Mouse (Mus musculus) kidney, postnatal 0 days (tissue): ENCODE measurements at regions not wholly inside any gene's neighbourhood (a gene's known extent, or its start where the extent isn't known, plus 50 kb on each side); places are given as distances from the start of the nearest gene placed in this dataset.

Source experiments
- ATAC-seq: fragments of 200-750 bp; cut with Nextera tagmentation; replicated peaks from 2 replicates; pipeline ENCODE4 v1.8.0; 2017; ENCODE audit warnings: low read depth, moderate number of reproducible peaks, moderate TSS enrichment, moderate library complexity; ENCODE audit not compliant: low FRiP score
- DNase-seq: peaks from one replicate; pipeline ENCODE4 v3.0.0-alpha.2; 2016; ENCODE audit warnings: low spot score
- H3K27ac ChIP-seq: fragments of 300-500 bp; sonication (generic); 2 replicates; pipeline ENCODE4 v1.5.1; 2014; ENCODE audit warnings: mild to moderate bottlenecking
- H3K27me3 ChIP-seq: fragments of 300-500 bp; sonication (generic); 2 replicates; pipeline ENCODE4 v1.6.1; 2014; ENCODE audit warnings: low read length, mixed read lengths; ENCODE audit not compliant: insufficient read depth
- H3K36me3 ChIP-seq: fragments of 300-500 bp; sonication (generic); 2 replicates; pipeline ENCODE4 v1.6.1; 2014; ENCODE audit warnings: low read length, mixed read lengths; ENCODE audit not compliant: insufficient read depth
- H3K4me1 ChIP-seq: fragments of 300-500 bp; sonication (generic); replicated peaks from 2 replicates; pipeline ENCODE4 v1.6.1; 2014; ENCODE audit warnings: antibody characterized with exemption, low read length, mixed read lengths; ENCODE audit not compliant: insufficient read depth
- H3K4me2 ChIP-seq: fragments of 300-500 bp; sonication (generic); 2 replicates; pipeline ENCODE4 v1.6.1; 2014; ENCODE audit warnings: mild to moderate bottlenecking, low read length, moderate library complexity, mixed read lengths
- H3K4me3 ChIP-seq: fragments of 300-500 bp; sonication (generic); replicated peaks from 2 replicates; pipeline ENCODE4 v1.5.1; 2014; ENCODE audit warnings: low read depth, low read length
- H3K9ac ChIP-seq: fragments of 300-500 bp; sonication (generic); 2 replicates; pipeline ENCODE4 v1.6.1; 2014; ENCODE audit warnings: low read depth, low read length
- H3K9me3 ChIP-seq: fragments of 300-500 bp; sonication (generic); replicated peaks from 2 replicates; pipeline ENCODE4 v1.6.1; 2016; ENCODE audit warnings: low read length, inconsistent platforms, mixed read lengths
- CTCF ChIP-seq: IDR thresholded peaks from 2 replicates; pipeline ENCODE4 v1.5.1; 2016; ENCODE audit warnings: antibody characterized with exemption, low read depth, mild to moderate bottlenecking, moderate library complexity
- WGBS: fragments of 180-500 bp; shearing (Covaris S2); extraction: QIAGEN DNeasy Blood & Tissue Kit; methylation state at CpG from one replicate; pipeline ENCODE4 v1.1.7; 2014; 5-methylcytosine and 5-hydroxymethylcytosine counted together

GRCm38 (mm10) chr16:44665491-44665931 is 58.6 kb upstream of the Nepro start:
- ATAC-seq (no peak), DNase-seq (peak; percentile 21)
- H3K9me3 ChIP-seq, result no peaks in the 10 kb centered on the region
- no peak overlapping the region for H3K9ac ChIP-seq
- WGBS, result 29% methylated on average over 9 of the region's 9 CpGs
- no peak overlapping the region for H3K4me3 ChIP-seq
- H3K27ac ChIP-seq, result no peak overlapping the region
- H3K4me2 ChIP-seq, result no peak overlapping the region
- H3K27me3 ChIP-seq, result no peaks in the 10 kb centered on the region
- no peaks in the 10 kb centered on the region for H3K36me3 ChIP-seq
- no peak for TF ChIP-seq CTCF
- peaks cover 3% of the 10 kb centered on the region; the same call in 1 of the 2 replicates for H3K4me1 ChIP-seq

- no peak overlapping the region for H3K9ac ChIP-seq
- H3K36me3 ChIP-seq, result no peaks in the 10 kb centered on the region
- WGBS, result 78% methylated on average over 6 of the region's 6 CpGs
- no peak overlapping the region for H3K4me3 ChIP-seq
- no peak overlapping the region for H3K27ac ChIP-seq
- H3K27me3 ChIP-seq, result no peaks in the 10 kb centered on the region
- peaks cover 3% of the 10 kb centered on the region; the same call in 1 of the 2 replicates for H3K4me1 ChIP-seq
- no peak for TF ChIP-seq CTCF
- no peaks in the 10 kb centered on the region for H3K9me3 ChIP-seq
- no peak for ATAC-seq
- no peak for DNase-seq
- H3K4me2 ChIP-seq, result no peak overlapping the region
Observed at GRCm38 (mm10) chr16:44662966-44663600, 61.0 kb upstream of the Nepro start.

GRCm38 (mm10) chr16:44660996-44661876 is 62.9 kb upstream of the Nepro start:
- no peak for ATAC-seq
- no peak overlapping the region for H3K4me2 ChIP-seq
- WGBS, result 65% methylated on average over 4 of the region's 4 CpGs
- no peak overlapping the region for H3K27ac ChIP-seq
- DNase-seq, result no peak
- no peaks in the 10 kb centered on the region for H3K27me3 ChIP-seq
- no peak overlapping the region for H3K4me3 ChIP-seq
- no peaks in the 10 kb centered on the region for H3K9me3 ChIP-seq
- no peaks in the 10 kb centered on the region for H3K4me1 ChIP-seq
- TF ChIP-seq CTCF, result no peak
- no peaks in the 10 kb centered on the region for H3K36me3 ChIP-seq
- H3K9ac ChIP-seq, result no peak overlapping the region

GRCm38 (mm10) chr16:44658306-44658705 is 65.8 kb upstream of the Nepro start:
- H3K27me3 ChIP-seq, result no peaks in the 10 kb centered on the region
- H3K4me1 ChIP-seq, result peaks cover 3% of the 10 kb centered on the region; the same call in 1 of the 2 replicates
- TF ChIP-seq CTCF, result no peak

GRCm38 (mm10) chr16:44656181-44656580 is 67.9 kb upstream of the Nepro start:
- ATAC-seq, result no peak
- no peak for DNase-seq
- no peak overlapping the region for H3K4me2 ChIP-seq
- no peak overlapping the region for H3K4me3 ChIP-seq
- WGBS, result 95% methylated on average over 1 of the region's 1 CpGs
- no peaks in the 10 kb centered on the region for H3K27me3 ChIP-seq
- H3K4me1 ChIP-seq, result peaks cover 3% of the 10 kb centered on the region; the same call in 1 of the 2 replicates
- H3K27ac ChIP-seq, result no peak overlapping the region
- H3K9ac ChIP-seq, result no peak overlapping the region
- no peaks in the 10 kb centered on the region for H3K9me3 ChIP-seq
- no peaks in the 10 kb centered on the region for H3K36me3 ChIP-seq
- TF ChIP-seq CTCF, result no peak

More at GRCm38 (mm10) chr16:44658306-44658705, 65.8 kb upstream of the Nepro start:
- H3K36me3 ChIP-seq, result no peaks in the 10 kb centered on the region
- no peak overlapping the region for H3K4me3 ChIP-seq
- no peak overlapping the region for H3K4me2 ChIP-seq
- no peak overlapping the region for H3K9ac ChIP-seq
- H3K9me3 ChIP-seq, result no peaks in the 10 kb centered on the region
- 36% methylated on average over 8 of the region's 8 CpGs for WGBS
- ATAC-seq, result no peak
- no peak overlapping the region for H3K27ac ChIP-seq
- DNase-seq, result peak; percentile 58

DNA sequence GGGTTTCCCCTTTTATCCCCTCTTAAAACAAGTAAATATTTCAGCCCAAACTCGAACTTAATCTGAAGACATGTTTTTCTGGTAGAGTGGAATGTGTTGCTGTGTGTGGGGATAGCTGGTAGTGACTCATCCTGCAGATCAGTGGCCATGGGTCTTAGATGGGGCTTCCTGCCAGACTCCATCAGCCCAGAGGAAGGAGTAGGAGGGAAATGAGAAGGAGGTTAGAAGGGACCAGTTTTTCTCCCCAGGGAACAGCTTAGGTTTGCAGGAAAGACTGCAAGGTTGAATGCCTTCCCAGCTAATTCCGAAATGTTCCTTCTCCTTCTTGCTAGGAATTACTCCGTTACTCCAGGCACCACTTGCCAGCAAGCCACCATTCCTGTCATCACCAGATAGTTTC is 68.8 kb upstream of the Nepro start:
- no peak for ATAC-seq
- DNase-seq, result no peak

More for the DNA sequence above, 68.8 kb upstream of the Nepro start:
- Histone ChIP-seq H3K4me1 (peaks cover 3% of the 10 kb centered on the region; the same call in 1 of the 2 replicates), H3K4me3 (no peak overlapping the region), H3K9me3 (no peaks in the 10 kb centered on the region), H3K27me3 (no peaks in the 10 kb centered on the region), H3K9ac (no peak overlapping the region), H3K27ac (no peak overlapping the region), H3K4me2 (no peak overlapping the region), H3K36me3 (no peaks in the 10 kb centered on the region)
- no peak for TF ChIP-seq CTCF
- WGBS, result 59% methylated on average over 3 of the region's 3 CpGs
